ENCODE assay signal across 24 mouse cellular contexts in genomic region chr2:128263880-128264279, GRCm38 (mm10).
"Had no signal": no experiment of that assay in that cellular context is flagged by ENCODE, and none has a peak within 500 bp of the region (broad histone marks: within the 10 kb centered on the region; RNA-seq: fewer than 3 reads in every experiment).

No protein-coding gene starts in this region.

- H3K4me3 ChIP-seq: heart, adult 2 months; heart, embryonic 12.5 days; hindbrain, embryonic 10.5 days; hindbrain, embryonic 12.5 days; intestine, embryonic 15.5 days; kidney, embryonic 15.5 days; left cerebral cortex, adult 2 months; limb, embryonic 10.5 days; limb, embryonic 12.5 days had no signal

- DNase-seq: gastrocnemius, postnatal 14 days; gastrocnemius, postnatal 36 days; heart, adult 11 months; heart, adult 2 months; heart, postnatal 10 days; heart, postnatal 4 days; kidney, adult 18-20 months; kidney, adult 8-10 months; kidney, postnatal 14 days; kidney, postnatal 36 days; liver had no signal

- H3K36me3 ChIP-seq: heart, embryonic 12.5 days; hindbrain, embryonic 10.5 days; hindbrain, embryonic 12.5 days; intestine, embryonic 15.5 days; kidney, embryonic 15.5 days; limb, embryonic 10.5 days; limb, embryonic 12.5 days had no signal

- H3K4me2 ChIP-seq: heart, embryonic 12.5 days; hindbrain, embryonic 12.5 days; hindbrain, embryonic 14.5 days; intestine, embryonic 15.5 days; kidney, embryonic 15.5 days; limb, embryonic 12.5 days had no signal

- H3K27ac ChIP-seq: heart, adult 2 months; hindbrain, embryonic 10.5 days; hindbrain, embryonic 12.5 days; hindbrain, embryonic 14.5 days; kidney, embryonic 15.5 days; kidney, postnatal 0 days; left cerebral cortex, adult 2 months; limb, embryonic 10.5 days; limb, embryonic 12.5 days had no signal

- H3K9me3 ChIP-seq: heart, embryonic 12.5 days; hindbrain, embryonic 10.5 days; hindbrain, embryonic 12.5 days; intestine, embryonic 15.5 days; kidney, embryonic 15.5 days; limb, embryonic 10.5 days; limb, embryonic 12.5 days had no signal

- ATAC-seq: hindbrain, embryonic 16.5 days; inflammation-experienced regulatory T-cells, adult 6 months; intestine, embryonic 15.5 days; intestine, postnatal 0 days had no signal

- H3K4me1 ChIP-seq: heart, embryonic 12.5 days; hindbrain, embryonic 12.5 days; kidney, embryonic 15.5 days had no signal

- H3K9ac ChIP-seq: heart, embryonic 12.5 days; hindbrain, embryonic 12.5 days; hindbrain, embryonic 14.5 days; intestine, embryonic 15.5 days; kidney, embryonic 15.5 days; limb, embryonic 12.5 days had no signal

- H3K27me3 ChIP-seq: heart, embryonic 12.5 days; hindbrain, embryonic 12.5 days; intestine, embryonic 15.5 days; kidney, embryonic 15.5 days; limb, embryonic 12.5 days had no signal
